Mouse (Mus musculus) myocyte (in vitro differentiated cells): ENCODE measurements at regions not wholly inside any gene's neighbourhood (a gene's known extent, or its start where the extent isn't known, plus 50 kb on each side); places are given as distances from the start of the nearest gene placed in this dataset.

Source experiments
- H3K27me3 ChIP-seq: one replicate; pipeline ENCODE4 v1.6.1; 2011; ENCODE audit not compliant: control insufficient read depth, insufficient read depth, insufficient read length
- H3K36me3 ChIP-seq: one replicate; pipeline ENCODE4 v1.6.1; 2011; ENCODE audit not compliant: control insufficient read depth, insufficient read depth
- H3K4me2 ChIP-seq: one replicate; pipeline ENCODE4 v1.6.1; 2011; ENCODE audit warnings: low read depth, control low read depth
- H3K4me3 ChIP-seq: one replicate; pipeline ENCODE4 v1.5.1; 2011; ENCODE audit warnings: mild to moderate bottlenecking, control low read depth, moderate library complexity
- H3K79me2 ChIP-seq: one replicate; pipeline ENCODE4 v1.6.1; 2011; ENCODE audit not compliant: control insufficient read depth, insufficient read depth
- H3ac ChIP-seq: one replicate; pipeline ENCODE4 v1.6.1; 2011; ENCODE audit not compliant: control insufficient read depth, insufficient read length
- CEBPB ChIP-seq: IDR thresholded peaks from 2 replicates; pipeline ENCODE4 v1.6.1; 2011; ENCODE audit warnings: mild to moderate bottlenecking, moderate library complexity; ENCODE audit not compliant: poor library complexity, insufficient read depth, severe bottlenecking
- E2F4 ChIP-seq: IDR thresholded peaks from one replicate; pipeline ENCODE4 v1.6.1; 2011; ENCODE audit warnings: mild to moderate bottlenecking, control low read depth, moderate library complexity; ENCODE audit not compliant: insufficient read depth
- MAX ChIP-seq: IDR thresholded peaks from one replicate; pipeline ENCODE4 v1.6.1; 2011; ENCODE audit warnings: low read depth, mild to moderate bottlenecking, control low read depth
- MYOD1 ChIP-seq, 3 experiments: IDR thresholded peaks; one replicate each; pipeline ENCODE4 v1.6.1; 2011; ENCODE audit warnings: control low read depth in 2 of 3, low read depth in 2 of 3, mild to moderate bottlenecking in 2 of 3, moderate library complexity in 1 of 3; ENCODE audit not compliant: insufficient read length in 2 of 3, control insufficient read depth in 1 of 3
- MYOG ChIP-seq, 3 experiments: IDR thresholded peaks; one replicate each; pipeline ENCODE4 v1.6.1; 2011; ENCODE audit warnings: control low read depth in 2 of 3, low read depth in 2 of 3, mild to moderate bottlenecking in 2 of 3; ENCODE audit not compliant: insufficient read length in 2 of 3, control insufficient read depth in 1 of 3, insufficient read depth in 1 of 3
- POLR2A ChIP-seq: IDR thresholded peaks from one replicate; pipeline ENCODE4 v1.6.1; 2011; ENCODE audit warnings: low read depth, mild to moderate bottlenecking, control low read depth, moderate library complexity; ENCODE audit not compliant: insufficient read length
- POLR2AphosphoS2 ChIP-seq: IDR thresholded peaks from one replicate; pipeline ENCODE4 v1.6.1; 2011; ENCODE audit warnings: low read depth, control low read depth; ENCODE audit not compliant: insufficient read length
- REST ChIP-seq: IDR thresholded peaks from one replicate; pipeline ENCODE4 v1.6.1; 2011; ENCODE audit warnings: mild to moderate bottlenecking, control low read depth, moderate library complexity; ENCODE audit not compliant: insufficient read depth, insufficient read length
- SRF ChIP-seq: IDR thresholded peaks from one replicate; pipeline ENCODE4 v1.6.1; 2011; ENCODE audit warnings: low read depth; ENCODE audit not compliant: control insufficient read depth, insufficient read length
- TCF12 ChIP-seq: IDR thresholded peaks from one replicate; pipeline ENCODE4 v1.6.1; 2011; ENCODE audit warnings: mild to moderate bottlenecking, control low read depth; ENCODE audit not compliant: poor library complexity, insufficient read depth, severe bottlenecking
- TCF3 ChIP-seq: IDR thresholded peaks from one replicate; pipeline ENCODE4 v1.6.1; 2011; ENCODE audit warnings: low read depth, control low read depth; ENCODE audit not compliant: insufficient read length
- USF1 ChIP-seq: IDR thresholded peaks from one replicate; pipeline ENCODE4 v1.6.1; 2011; ENCODE audit warnings: low read depth, mild to moderate bottlenecking, control low read depth, moderate library complexity

- TF ChIP-seq CEBPB (no peak), MAX (no peak), TCF12 (no peak), MYOG (IDR thresholded peaks at IDR 0.05; ENCODE audit: control insufficient read depth in 1 of 3, insufficient read depth in 1 of 3, insufficient read length in 2 of 3, low read depth in 2 of 3) (no peak), POLR2A (no peak), MYOD1 (IDR thresholded peaks at IDR 0.05; ENCODE audit: control insufficient read depth in 1 of 3, insufficient read length in 2 of 3, low read depth in 2 of 3) (no peak), TCF3 (no peak), POLR2AphosphoS2 (no peak), USF1 (no peak), SRF (no peak), E2F4 (no peak)
- H3K4me2 ChIP-seq: no peak overlapping the region
- no peaks in the 10 kb centered on the region for H3K36me3 ChIP-seq
- no peaks in the 10 kb centered on the region for H3K27me3 ChIP-seq
- no peak overlapping the region for H3K4me3 ChIP-seq
- no peak overlapping the region for H3ac ChIP-seq
- no peaks in the 10 kb centered on the region for H3K79me2 ChIP-seq
Observed at GRCm38 (mm10) chr12:97938361-97938760, 320.9 kb downstream of the Galc start.

- no peaks in the 10 kb centered on the region for H3K79me2 ChIP-seq
- H3ac ChIP-seq: no peak overlapping the region
- H3K27me3 ChIP-seq: no peaks in the 10 kb centered on the region
- H3K4me3 ChIP-seq: no peak overlapping the region
- TF ChIP-seq MYOG (IDR thresholded peaks at IDR 0.05; ENCODE audit: control insufficient read depth in 1 of 3, insufficient read depth in 1 of 3, insufficient read length in 2 of 3, low read depth in 2 of 3): no peak
- TF ChIP-seq TCF12: no peak
- no peak for TF ChIP-seq SRF
- no peak for TF ChIP-seq MYOD1 (IDR thresholded peaks at IDR 0.05; ENCODE audit: control insufficient read depth in 1 of 3, insufficient read length in 2 of 3, low read depth in 2 of 3)
- no peak for TF ChIP-seq CEBPB
- no peak for TF ChIP-seq E2F4
- TF ChIP-seq USF1: no peak
- no peak for TF ChIP-seq TCF3
- H3K36me3 ChIP-seq: no peaks in the 10 kb centered on the region
- no peak overlapping the region for H3K4me2 ChIP-seq
Observed at GRCm38 (mm10) chr12:97929877-97930276, 329.4 kb downstream of the Galc start.

GRCm38 (mm10) chr12:97927036-97927435 lies 332.2 kb downstream of the Galc start:
- Histone ChIP-seq H3K27me3 (no peaks in the 10 kb centered on the region), H3K79me2 (no peaks in the 10 kb centered on the region), H3K36me3 (no peaks in the 10 kb centered on the region), H3K4me2 (no peak overlapping the region), H3K4me3 (no peak overlapping the region), H3ac (no peak overlapping the region)
- TF ChIP-seq TCF12 (no peak), MYOG (IDR thresholded peaks at IDR 0.05; ENCODE audit: control insufficient read depth in 1 of 3, insufficient read depth in 1 of 3, insufficient read length in 2 of 3, low read depth in 2 of 3) (no peak), USF1 (no peak), REST (no peak), SRF (no peak), TCF3 (no peak), POLR2AphosphoS2 (no peak), MYOD1 (IDR thresholded peaks at IDR 0.05; ENCODE audit: control insufficient read depth in 1 of 3, insufficient read length in 2 of 3, low read depth in 2 of 3) (no peak), CEBPB (no peak), E2F4 (no peak)

- H3K36me3 ChIP-seq: no peaks in the 10 kb centered on the region
- no peaks in the 10 kb centered on the region for H3K79me2 ChIP-seq
- no peak overlapping the region for H3K4me3 ChIP-seq
- no peak for TF ChIP-seq SRF
- H3K4me2 ChIP-seq: no peak overlapping the region
- H3K27me3 ChIP-seq: no peaks in the 10 kb centered on the region
- H3ac ChIP-seq: no peak overlapping the region
Observed at GRCm38 (mm10) chr12:97921349-97922264, 337.7 kb downstream of the Galc start.

GRCm38 (mm10) chr12:97918416-97918815 lies 340.8 kb downstream of the Galc start:
- H3K36me3 ChIP-seq: no peaks in the 10 kb centered on the region
- no peak overlapping the region for H3ac ChIP-seq
- H3K4me2 ChIP-seq: no peak overlapping the region
- no peaks in the 10 kb centered on the region for H3K79me2 ChIP-seq
- H3K27me3 ChIP-seq: no peaks in the 10 kb centered on the region
- no peak for TF ChIP-seq REST
- TF ChIP-seq E2F4: no peak
- TF ChIP-seq USF1: no peak
- TF ChIP-seq CEBPB: no peak
- TF ChIP-seq POLR2A: no peak
- TF ChIP-seq TCF12: no peak
- no peak for TF ChIP-seq TCF3
- TF ChIP-seq POLR2AphosphoS2: no peak
- no peak for TF ChIP-seq SRF
- TF ChIP-seq MYOD1 (IDR thresholded peaks at IDR 0.05; ENCODE audit: control insufficient read depth in 1 of 3, insufficient read length in 2 of 3, low read depth in 2 of 3): no peak
- TF ChIP-seq MAX: no peak
- TF ChIP-seq MYOG (IDR thresholded peaks at IDR 0.05; ENCODE audit: control insufficient read depth in 1 of 3, insufficient read depth in 1 of 3, insufficient read length in 2 of 3, low read depth in 2 of 3): no peak
- no peak overlapping the region for H3K4me3 ChIP-seq
